Mouse (Mus musculus) A20 (cell line): ENCODE results near the gene Atp13a4.

ENCODE experiments used
- DNase-seq: peaks from one replicate; pipeline ENCODE4 v3.0.0-alpha.2; 2011; ENCODE audit warnings: low read depth, low spot score

The Atp13a4 gene

GRCm38 (mm10) chr16:29480396-29480795 lies 64.3 kb downstream of the Atp13a4 start:
- DNase-seq, result no peak

- no peak for DNase-seq
These were observed 80.9 kb downstream of the Atp13a4 start for GRCm38 (mm10) chr16:29463798-29464197.

GRCm38 (mm10) chr16:29459331-29459730 lies 85.3 kb downstream of the Atp13a4 start:
- DNase-seq, result no peak

GRCm38 (mm10) chr16:29456851-29457250 lies 87.8 kb downstream of the Atp13a4 start:
- no peak for DNase-seq

- DNase-seq, result no peak
These were observed 91.4 kb downstream of the Atp13a4 start for GRCm38 (mm10) chr16:29453282-29453681.

GRCm38 (mm10) chr16:29451706-29452105 lies 93.0 kb downstream of the Atp13a4 start:
- peak; percentile 4 for DNase-seq

- no peak for DNase-seq
These were observed 102.5 kb downstream of the Atp13a4 start for GRCm38 (mm10) chr16:29442126-29442525.

GRCm38 (mm10) chr16:29441405-29441985 lies 103.2 kb downstream of the Atp13a4 start:
- no peak for DNase-seq

- no peak for DNase-seq
These were observed 106.6 kb downstream of the Atp13a4 start for GRCm38 (mm10) chr16:29438045-29438444.

GRCm38 (mm10) chr16:29435746-29436145 lies 108.9 kb downstream of the Atp13a4 start:
- no peak for DNase-seq

GRCm38 (mm10) chr16:29434712-29435111 lies 110.0 kb downstream of the Atp13a4 start:
- DNase-seq, result peak; percentile 1

- DNase-seq, result no peak
These were observed 129.8 kb downstream of the Atp13a4 start for GRCm38 (mm10) chr16:29414822-29415221.

- no peak for DNase-seq
These were observed 137.3 kb downstream of the Atp13a4 start for GRCm38 (mm10) chr16:29407319-29407718.

- DNase-seq, result no peak
These were observed 145.6 kb downstream of the Atp13a4 start for GRCm38 (mm10) chr16:29399079-29399478.

- DNase-seq, result no peak
These were observed 159.9 kb downstream of the Atp13a4 start for GRCm38 (mm10) chr16:29384781-29385180.

- no peak for DNase-seq
These were observed 166.2 kb downstream of the Atp13a4 start, which contains the start of gene Atp13a5 for GRCm38 (mm10) chr16:29378458-29378857. TSS of gene Atp13a5 (minus strand) at chr16:29378732.

GRCm38 (mm10) chr16:29374636-29375035 lies 170.0 kb downstream of the Atp13a4 start:
- DNase-seq, result no peak
